Mouse (Mus musculus) splenic B cell, adult 2 months (primary cell): Measurements from ENCODE around the gene Adra1b.

ENCODE experiments used
- DNase-seq: peaks from one replicate; pipeline ENCODE4 v3.0.0-alpha.2; 2011; ENCODE audit warnings: low read depth, low spot score
- H3K27me3 ChIP-seq: 2 replicates; pipeline ENCODE4 v1.6.1; 2012; ENCODE audit warnings: mild to moderate bottlenecking, low read length, moderate library complexity, mixed read lengths; ENCODE audit not compliant: control insufficient read depth, poor library complexity, insufficient read depth, severe bottlenecking
- H3K36me3 ChIP-seq: 2 replicates; pipeline ENCODE4 v1.6.1; 2012; ENCODE audit warnings: mild to moderate bottlenecking, low read length, moderate library complexity, mixed read lengths; ENCODE audit not compliant: control insufficient read depth, poor library complexity, insufficient read depth, severe bottlenecking

Adra1b gene

GRCm38 (mm10) chr11:43919492-43920055 lies 18.6 kb upstream of the Adra1b start:
- H3K36me3 ChIP-seq = no peaks in the 10 kb centered on the region
- DNase-seq = no peak
- H3K27me3 ChIP-seq = no peaks in the 10 kb centered on the region

- Histone ChIP-seq H3K36me3 (no peaks in the 10 kb centered on the region), H3K27me3 (no peaks in the 10 kb centered on the region)
- no peak for DNase-seq
Measured at GRCm38 (mm10) chr11:43914552-43915447, 13.8 kb upstream of the Adra1b start.

GRCm38 (mm10) chr11:43912136-43912888 lies 11.3 kb upstream of the Adra1b start:
- no peak for DNase-seq
- H3K27me3 ChIP-seq = no peaks in the 10 kb centered on the region
- no peaks in the 10 kb centered on the region for H3K36me3 ChIP-seq

- H3K36me3 ChIP-seq = no peaks in the 10 kb centered on the region
- no peaks in the 10 kb centered on the region for H3K27me3 ChIP-seq
- DNase-seq = no peak
Measured at GRCm38 (mm10) chr11:43911646-43912045, 10.6 kb upstream of the Adra1b start.

- no peaks in the 10 kb centered on the region for H3K27me3 ChIP-seq
- DNase-seq = no peak
Measured at GRCm38 (mm10) chr11:43903351-43903750, 2.3 kb upstream of the Adra1b start.

GRCm38 (mm10) chr11:43899696-43900095 lies 1.3 kb downstream of the Adra1b start:
- Histone ChIP-seq H3K36me3 (no peaks in the 10 kb centered on the region), H3K27me3 (no peaks in the 10 kb centered on the region)
- no peak for DNase-seq

More at GRCm38 (mm10) chr11:43903351-43903750, 2.3 kb upstream of the Adra1b start:
- no peaks in the 10 kb centered on the region for H3K36me3 ChIP-seq

- H3K27me3 ChIP-seq = no peaks in the 10 kb centered on the region
- H3K36me3 ChIP-seq = no peaks in the 10 kb centered on the region
- DNase-seq = no peak
Measured at GRCm38 (mm10) chr11:43895323-43895722, 5.7 kb downstream of the Adra1b start.

- Histone ChIP-seq H3K27me3 (no peaks in the 10 kb centered on the region), H3K36me3 (no peaks in the 10 kb centered on the region)
- no peak for DNase-seq
Measured at GRCm38 (mm10) chr11:43892546-43892945, 8.5 kb downstream of the Adra1b start.

GRCm38 (mm10) chr11:43891457-43891856 lies 9.6 kb downstream of the Adra1b start:
- Histone ChIP-seq H3K36me3 (no peaks in the 10 kb centered on the region), H3K27me3 (no peaks in the 10 kb centered on the region)
- DNase-seq = no peak

GRCm38 (mm10) chr11:43889208-43889915 lies 11.6 kb downstream of the Adra1b start:
- H3K27me3 ChIP-seq = no peaks in the 10 kb centered on the region
- H3K36me3 ChIP-seq = no peaks in the 10 kb centered on the region
- no peak for DNase-seq

GRCm38 (mm10) chr11:43888736-43889135 lies 12.3 kb downstream of the Adra1b start:
- Histone ChIP-seq H3K36me3 (no peaks in the 10 kb centered on the region), H3K27me3 (no peaks in the 10 kb centered on the region)
- DNase-seq = no peak

GRCm38 (mm10) chr11:43887597-43887996 lies 13.4 kb downstream of the Adra1b start:
- DNase-seq = no peak
- Histone ChIP-seq H3K36me3 (no peaks in the 10 kb centered on the region), H3K27me3 (no peaks in the 10 kb centered on the region)

- DNase-seq = no peak
- Histone ChIP-seq H3K27me3 (no peaks in the 10 kb centered on the region), H3K36me3 (no peaks in the 10 kb centered on the region)
Measured at GRCm38 (mm10) chr11:43884521-43884920, 16.5 kb downstream of the Adra1b start.

- no peak for DNase-seq
- Histone ChIP-seq H3K36me3 (no peaks in the 10 kb centered on the region), H3K27me3 (no peaks in the 10 kb centered on the region)
Measured at GRCm38 (mm10) chr11:43883641-43884181, 17.3 kb downstream of the Adra1b start.
